Mouse (Mus musculus) limb, embryonic 14.5 days (tissue): ENCODE measurements at regions not wholly inside any gene's neighbourhood (a gene's known extent, or its start where the extent isn't known, plus 50 kb on each side); places are given as distances from the start of the nearest gene placed in this dataset.

Experiments used
- ATAC-seq: fragments of 200-750 bp; cut with Nextera tagmentation; 2 replicates; pipeline ENCODE4 v1.8.0; 2017; ENCODE audit warnings: low read depth, moderate number of reproducible peaks, moderate TSS enrichment; ENCODE audit not compliant: low FRiP score
- DNase-seq: peaks from one replicate; pipeline ENCODE4 v3.0.0-alpha.2; 2015; ENCODE audit warnings: low spot score
- H3K27ac ChIP-seq: fragments of 300-500 bp; sonication (generic); replicated peaks from 2 replicates; pipeline ENCODE4 v1.5.1; 2014; ENCODE audit warnings: low read depth, mild to moderate bottlenecking, low read length, moderate library complexity, mixed read lengths
- H3K27me3 ChIP-seq: fragments of 300-500 bp; sonication (generic); 2 replicates; pipeline ENCODE4 v1.6.1; 2014; ENCODE audit warnings: low read length, mixed read lengths; ENCODE audit not compliant: control insufficient read depth, insufficient read depth
- H3K36me3 ChIP-seq: fragments of 300-500 bp; sonication (generic); 2 replicates; pipeline ENCODE4 v1.6.1; 2014; ENCODE audit warnings: mild to moderate bottlenecking, low read length, moderate library complexity, mixed read lengths; ENCODE audit not compliant: control insufficient read depth, insufficient read depth
- H3K4me1 ChIP-seq: fragments of 300-500 bp; sonication (generic); 2 replicates; pipeline ENCODE4 v1.6.1; 2014; ENCODE audit warnings: antibody characterized with exemption, low read length, mixed read lengths; ENCODE audit not compliant: control insufficient read depth, insufficient read depth
- H3K4me2 ChIP-seq: fragments of 300-500 bp; sonication (generic); replicated peaks from 2 replicates; pipeline ENCODE4 v1.6.1; 2014; ENCODE audit warnings: low read depth, mild to moderate bottlenecking, low read length, moderate library complexity; ENCODE audit not compliant: severe bottlenecking
- H3K4me3 ChIP-seq: fragments of 300-500 bp; sonication (generic); replicated peaks from 2 replicates; pipeline ENCODE4 v1.5.1; 2014; ENCODE audit warnings: low read length
- H3K9ac ChIP-seq: fragments of 300-500 bp; sonication (generic); 2 replicates; pipeline ENCODE4 v1.6.1; 2014; ENCODE audit warnings: mild to moderate bottlenecking, low read depth, low read length, moderate library complexity; ENCODE audit not compliant: severe bottlenecking
- H3K9me3 ChIP-seq: fragments of 300-500 bp; sonication (generic); 2 replicates; pipeline ENCODE4 v1.6.1; 2016; ENCODE audit warnings: low read length; ENCODE audit not compliant: control insufficient read depth
- POLR2A ChIP-seq: fragments of 200-500 bp; IDR thresholded peaks from 2 replicates; pipeline ENCODE4 v1.8.0; 2012; ENCODE audit warnings: inconsistent platforms, mild to moderate bottlenecking, moderate library complexity, borderline replicate concordance; ENCODE audit not compliant: insufficient read depth, insufficient read length; ENCODE audit errors: extremely low read depth
- WGBS: fragments of 180-500 bp; shearing (Covaris S2); extraction: QIAGEN DNeasy Blood & Tissue Kit; methylation state at CpG from one replicate; pipeline ENCODE4 v1.1.7; 2014; 5-methylcytosine and 5-hydroxymethylcytosine counted together

- no peak for TF ChIP-seq POLR2A
- Histone ChIP-seq H3K36me3 (no peaks in the 10 kb centered on the region), H3K9me3 (no peaks in the 10 kb centered on the region), H3K27ac (no peak overlapping the region), H3K4me2 (0 out of 2 replicates have a peak overlapping the region, but pooled peaks have one; percentile 1), H3K9ac (no peak overlapping the region), H3K4me3 (no peak overlapping the region), H3K27me3 (no peaks in the 10 kb centered on the region), H3K4me1 (peaks cover 23% of the 10 kb centered on the region)
- DNase-seq, result peak; percentile 93
- peak; percentile 89 for ATAC-seq
- 26% methylated on average over 5 of the region's 5 CpGs for WGBS
Measured at GRCm38 (mm10) chr6:127226242-127226983, 74.4 kb upstream of the Ccnd2 start.

GRCm38 (mm10) chr6:127236510-127237109 is 84.6 kb upstream of the Ccnd2 start:
- Histone ChIP-seq H3K27me3 (no peaks in the 10 kb centered on the region), H3K4me1 (peaks cover 20% of the 10 kb centered on the region), H3K9ac (no peak overlapping the region), H3K4me2 (no peak overlapping the region), H3K27ac (no peak overlapping the region), H3K36me3 (no peaks in the 10 kb centered on the region), H3K9me3 (no peaks in the 10 kb centered on the region), H3K4me3 (no peak overlapping the region)
- ATAC-seq (no peak), DNase-seq (no peak)
- TF ChIP-seq POLR2A, result no peak
- WGBS, result 85% methylated on average over 4 of the region's 4 CpGs

- no peaks in the 10 kb centered on the region for H3K27me3 ChIP-seq
- no peaks in the 10 kb centered on the region for H3K36me3 ChIP-seq
- peaks cover 21% of the 10 kb centered on the region for H3K4me1 ChIP-seq
- no peak overlapping the region for H3K27ac ChIP-seq
- H3K9me3 ChIP-seq, result no peaks in the 10 kb centered on the region
- no peak overlapping the region for H3K4me3 ChIP-seq
- no peak for ATAC-seq
- 70% methylated on average over 12 of the region's 12 CpGs for WGBS
- no peak overlapping the region for H3K9ac ChIP-seq
- H3K4me2 ChIP-seq, result no peak overlapping the region
- DNase-seq, result no peak
- no peak for TF ChIP-seq POLR2A
Measured at GRCm38 (mm10) chr6:127237168-127237567, 85.2 kb upstream of the Ccnd2 start.

- peak overlapping the region; percentile 28; the same call in 1 of the 2 replicates for H3K9ac ChIP-seq
- DNase-seq (no peak), ATAC-seq (no peak)
- no peak for TF ChIP-seq POLR2A
- H3K4me1 ChIP-seq, result peaks cover 21% of the 10 kb centered on the region
- H3K9me3 ChIP-seq, result no peaks in the 10 kb centered on the region
- H3K27ac ChIP-seq, result no peak overlapping the region
- H3K36me3 ChIP-seq, result no peaks in the 10 kb centered on the region
- H3K4me3 ChIP-seq, result no peak overlapping the region
- H3K27me3 ChIP-seq, result no peaks in the 10 kb centered on the region
- 0 out of 2 replicates have a peak overlapping the region, but pooled peaks have one; percentile 1 for H3K4me2 ChIP-seq
- 33% methylated on average over 12 of the region's 12 CpGs for WGBS
Measured at GRCm38 (mm10) chr6:127239529-127240471, 87.8 kb upstream of the Ccnd2 start.
